Mouse (Mus musculus): Measurements from ENCODE around the gene Adck2.

DNA sequence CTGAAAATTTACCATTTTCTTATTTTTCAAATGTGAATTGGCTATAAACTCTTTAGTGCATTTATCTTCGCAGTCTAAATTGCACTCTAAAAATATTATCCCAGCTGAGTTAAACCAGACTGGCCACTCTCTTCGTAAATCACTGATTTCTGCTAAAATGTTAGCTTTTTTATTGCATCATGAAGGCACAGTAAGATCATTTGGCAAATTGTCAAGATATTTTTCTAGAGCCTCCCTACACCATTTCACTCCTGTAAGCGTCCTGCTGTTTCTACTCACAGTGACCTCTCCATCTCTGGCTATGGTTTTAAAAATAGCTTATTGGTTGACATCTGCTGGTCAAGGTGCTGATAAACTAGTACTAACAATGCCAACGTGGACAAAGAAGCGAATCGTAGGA lies 32.4 kb downstream of the Adck2 start:
- TF ChIP-seq POLR2A (IDR thresholded peaks at IDR 0.05; ENCODE audit: borderline replicate concordance, extremely low read depth, low read depth, low read length) (no peak), CTCF (IDR thresholded peaks at IDR 0.05; ENCODE audit: insufficient read depth, low read length) (no peak)

Data from lung, adult 2 months (tissue).